Mouse (Mus musculus) Patski (cell line): Measurements from ENCODE around the gene Bmper. TPM values are rescaled to one million over a fixed set of nuclear protein-coding genes. Genes with fewer than 3 reads are reported as not detected.
A peak's percentile ranks its signal among the peaks of the same experiment; 100 is the strongest.

Source experiments
- ATAC-seq: fragments of 100-300 bp; one replicate; pipeline ENCODE4 v1.8.0; 2021
- CTCF ChIA-PET: fragments of 350-600 bp; sonication (Branson Sonifier 250); formaldehyde crosslinking; loops from one replicate; lab custom pipeline; 2022; ENCODE audit warnings: inconsistent platforms; lab: Charles Lee
- POLR2A ChIA-PET: fragments of 350-600 bp; sonication (Branson Sonifier 250); formaldehyde crosslinking; loops from one replicate; lab custom pipeline; 2022; ENCODE audit warnings: antibody characterized with exemption, inconsistent platforms; lab: Charles Lee
- DNase-seq: peaks from one replicate; pipeline ENCODE4 v3.0.0-alpha.2; 2011; ENCODE audit warnings: low read depth, low spot score
- H3K27me3 ChIP-seq: fragments of 371-371 bp; one replicate; pipeline ENCODE4 v1.5.1; 2021
- CTCF ChIP-seq: fragments of 100-300 bp; IDR thresholded peaks from one replicate; pipeline ENCODE4 v1.5.1; 2021
- in situ Hi-C: fragments of 300-500 bp; cut with MboI; formaldehyde crosslinking; loops from 3 replicates; pipeline ENCODE4 v1.11.1; 2018; ENCODE audit warnings: low pct_unique_long_range_greater_than_20kb, mixed read lengths
- polyA plus RNA-seq: library from polyadenylated mRNA; unstranded; gene quantifications from one replicate; pipeline ENCODE4 v1.2.3, GENCODE M21; 2021

Bmper gene
- polyA plus RNA-seq, 1 experiment from 2014 or later, result 1.4 TPM

- POLR2A ChIA-PET, result interaction anchor here (0.7 kb wide), 1 partner anchor 76 kb away, joined by 4 read pairs; no protein-coding TSS in a partner anchor
- ATAC-seq (peak; percentile 73), DNase-seq (peak; percentile 39)
- CTCF ChIA-PET, result no interaction called here
- TF ChIP-seq CTCF, result no peak
- no peaks in the 10 kb centered on the region for H3K27me3 ChIP-seq
- in situ Hi-C loops, result no loop called here
Measured at GRCm38 (mm10) chr9:23354201-23354820, 131.4 kb downstream of the Bmper start.

- ATAC-seq, result no peak
- CTCF ChIA-PET, result no interaction called here
- no peaks in the 10 kb centered on the region for H3K27me3 ChIP-seq
- DNase-seq, result no peak
- no peak for TF ChIP-seq CTCF
- POLR2A ChIA-PET, result no interaction called here
- in situ Hi-C loops, result no loop called here
Measured at GRCm38 (mm10) chr9:23358108-23358507, 135.2 kb downstream of the Bmper start.

GRCm38 (mm10) chr9:23363139-23363538 is 140.3 kb downstream of the Bmper start:
- ATAC-seq (no peak), DNase-seq (no peak)
- ChIA-PET POLR2A (no interaction called here), CTCF (no interaction called here)
- in situ Hi-C loops, result no loop called here
- no peaks in the 10 kb centered on the region for H3K27me3 ChIP-seq
- TF ChIP-seq CTCF, result no peak

- ATAC-seq, result no peak
- H3K27me3 ChIP-seq, result no peaks in the 10 kb centered on the region
- in situ Hi-C loops, result no loop called here
- DNase-seq, result no peak
- POLR2A ChIA-PET, result no interaction called here
- TF ChIP-seq CTCF, result no peak
- CTCF ChIA-PET, result no interaction called here
Measured at GRCm38 (mm10) chr9:23363540-23363939, 140.7 kb downstream of the Bmper start.

GRCm38 (mm10) chr9:23364047-23364446 is 141.2 kb downstream of the Bmper start:
- in situ Hi-C loops, result no loop called here
- DNase-seq (no peak), ATAC-seq (no peak)
- H3K27me3 ChIP-seq, result no peaks in the 10 kb centered on the region
- ChIA-PET CTCF (no interaction called here), POLR2A (interaction anchor here (0.7 kb wide), 2 partner anchors 12 to 65 kb away, joined by 3 to 5 read pairs; no protein-coding TSS in a partner anchor)
- TF ChIP-seq CTCF, result no peak

GRCm38 (mm10) chr9:23368124-23368523 is 145.2 kb downstream of the Bmper start:
- in situ Hi-C loops, result no loop called here
- CTCF ChIA-PET, result no interaction called here
- DNase-seq (no peak), ATAC-seq (no peak)
- POLR2A ChIA-PET, result interaction anchor here (1.4 kb wide), 1 partner anchor 11 kb away, joined by 4 read pairs; no protein-coding TSS in a partner anchor
- no peak for TF ChIP-seq CTCF
- H3K27me3 ChIP-seq, result no peaks in the 10 kb centered on the region

GRCm38 (mm10) chr9:23374789-23375460 is 152.0 kb downstream of the Bmper start:
- no peak for DNase-seq
- ChIA-PET POLR2A (no interaction called here), CTCF (interaction anchor here (1.2 kb wide), 1 partner anchor 8 kb away, joined by 4 read pairs; no protein-coding TSS in a partner anchor)
- no peaks in the 10 kb centered on the region for H3K27me3 ChIP-seq
- in situ Hi-C loops, result loop anchor here (25.0 kb wide), 1 partner anchor 663 kb away; no protein-coding TSS in a partner anchor
- ATAC-seq, result no peak
- TF ChIP-seq CTCF, result no peak

- H3K27me3 ChIP-seq, result no peaks in the 10 kb centered on the region
- in situ Hi-C loops, result loop anchor here (25.0 kb wide), 1 partner anchor 666 kb away; no protein-coding TSS in a partner anchor
- ChIA-PET CTCF (interaction anchor here (1.6 kb wide), 1 partner anchor 59 kb away, joined by 3 read pairs; no protein-coding TSS in a partner anchor), POLR2A (no interaction called here)
- TF ChIP-seq CTCF, result no peak
- ATAC-seq, result no peak
- DNase-seq, result no peak
Measured at GRCm38 (mm10) chr9:23377831-23378730, 155.2 kb downstream of the Bmper start.

GRCm38 (mm10) chr9:23378731-23379170 is 155.9 kb downstream of the Bmper start:
- ChIA-PET POLR2A (interaction anchor here (1.2 kb wide), 1 partner anchor 11 kb away, joined by 4 read pairs; no protein-coding TSS in a partner anchor), CTCF (interaction anchor here (1.6 kb wide), 1 partner anchor 60 kb away, joined by 3 read pairs; no protein-coding TSS in a partner anchor)
- H3K27me3 ChIP-seq, result no peaks in the 10 kb centered on the region
- in situ Hi-C loops, result loop anchor here (25.0 kb wide), 1 partner anchor 666 kb away; no protein-coding TSS in a partner anchor
- no peak for TF ChIP-seq CTCF
- ATAC-seq (no peak), DNase-seq (no peak)
